Mouse (Mus musculus) limb, embryonic 10.5 days (tissue): ENCODE results near the gene Hhatl. TPM values are rescaled to one million over a fixed set of nuclear protein-coding genes. Genes with fewer than 3 reads are reported as not detected.

Experiments used
- DNase-seq: peaks from one replicate; pipeline ENCODE4 v3.0.0-alpha.2; 2017; ENCODE audit warnings: low spot score
- H3K27ac ChIP-seq: fragments of 300-500 bp; sonication (generic); 2 replicates; pipeline ENCODE4 v1.5.1; 2016; ENCODE audit warnings: mild to moderate bottlenecking
- H3K27me3 ChIP-seq: fragments of 300-500 bp; sonication (generic); 2 replicates; pipeline ENCODE4 v1.6.1; 2016; ENCODE audit warnings: low read depth, mild to moderate bottlenecking; ENCODE audit not compliant: poor library complexity, severe bottlenecking
- H3K36me3 ChIP-seq: fragments of 300-500 bp; sonication (generic); 2 replicates; pipeline ENCODE4 v1.6.1; 2016; ENCODE audit warnings: mild to moderate bottlenecking, moderate library complexity
- H3K4me1 ChIP-seq: fragments of 300-500 bp; sonication (generic); 2 replicates; pipeline ENCODE4 v1.6.1; 2016
- H3K4me3 ChIP-seq: fragments of 300-500 bp; sonication (generic); 2 replicates; pipeline ENCODE4 v1.5.1; 2016; ENCODE audit warnings: mild to moderate bottlenecking, moderate library complexity
- H3K9me3 ChIP-seq: fragments of 300-500 bp; sonication (generic); replicated peaks from 2 replicates; pipeline ENCODE4 v1.6.1; 2016; ENCODE audit warnings: mild to moderate bottlenecking
- WGBS: fragments of 180-500 bp; shearing (Covaris S2); methylation state at CpG from one replicate; pipeline ENCODE4 v1.1.7; 2016; 5-methylcytosine and 5-hydroxymethylcytosine counted together
- polyA plus RNA-seq: library from polyadenylated mRNA; unstranded; fragments of >200 nt; fragmentation: Nextera tagmentation; extraction: Ambion mirVana; gene quantifications from 2 replicates; pipeline ENCODE4 v1.2.1, GENCODE M21; 2016

The Hhatl gene
- polyA plus RNA-seq, 1 experiment from 2014 or later = not detected

GRCm38 (mm10) chr9:121762248-121762647, 30.1 kb downstream of the Hhatl start:
- 0 out of 2 replicates have a peak overlapping the region, but pooled peaks have one; percentile 11 for H3K27ac ChIP-seq
- H3K4me1 ChIP-seq = peaks cover 50% of the 10 kb centered on the region
- no peaks in the 10 kb centered on the region for H3K27me3 ChIP-seq
- no peak overlapping the region for H3K4me3 ChIP-seq
- peaks cover 55% of the 10 kb centered on the region for H3K36me3 ChIP-seq
- WGBS = 88% methylated on average over 10 of the region's 10 CpGs
- no peak for DNase-seq
- H3K9me3 ChIP-seq = no peaks in the 10 kb centered on the region

GRCm38 (mm10) chr9:121761787-121762186, 30.5 kb downstream of the Hhatl start:
- H3K27ac ChIP-seq = peak overlapping the region; percentile 95; the same call in 1 of the 2 replicates
- no peak overlapping the region for H3K4me3 ChIP-seq
- no peak for DNase-seq
- H3K27me3 ChIP-seq = no peaks in the 10 kb centered on the region
- peaks cover 53% of the 10 kb centered on the region for H3K36me3 ChIP-seq
- H3K9me3 ChIP-seq = no peaks in the 10 kb centered on the region
- H3K4me1 ChIP-seq = peaks cover 53% of the 10 kb centered on the region
- WGBS = 83% methylated on average over 8 of the region's 8 CpGs

- no peaks in the 10 kb centered on the region for H3K9me3 ChIP-seq
- peaks cover 54% of the 10 kb centered on the region for H3K4me1 ChIP-seq
- peak overlapping the region; percentile 68 for H3K4me3 ChIP-seq
- H3K36me3 ChIP-seq = peaks cover 52% of the 10 kb centered on the region
- no peak for DNase-seq
- 67% methylated on average over 10 of the region's 10 CpGs for WGBS
- no peaks in the 10 kb centered on the region for H3K27me3 ChIP-seq
- H3K27ac ChIP-seq = peak overlapping the region; percentile 95
These were observed 31.1 kb downstream of the Hhatl start for GRCm38 (mm10) chr9:121761091-121761665.

GRCm38 (mm10) chr9:121760271-121761090, 31.8 kb downstream of the Hhatl start:
- Histone ChIP-seq H3K27me3 (no peaks in the 10 kb centered on the region), H3K4me1 (peaks cover 54% of the 10 kb centered on the region), H3K27ac (peak overlapping the region; percentile 95), H3K4me3 (peak overlapping the region; percentile 68), H3K36me3 (peaks cover 52% of the 10 kb centered on the region), H3K9me3 (no peaks in the 10 kb centered on the region)
- peak; percentile 90 for DNase-seq
- 2% methylated on average over 43 of the region's 43 CpGs for WGBS

GRCm38 (mm10) chr9:121759091-121760081, 32.9 kb downstream of the Hhatl start, which contains the start of gene Zfp651:
Zfp651 (plus strand) TSS chr9:121759330.
- Histone ChIP-seq H3K27me3 (no peaks in the 10 kb centered on the region), H3K36me3 (peaks cover 52% of the 10 kb centered on the region), H3K27ac (peak within 1 kb of the TSS; percentile 95), H3K9me3 (no peaks in the 10 kb centered on the region), H3K4me3 (peak within 1 kb of the TSS; percentile 68), H3K4me1 (peaks cover 54% of the 10 kb centered on the region)
- 2% methylated on average over 96 of the region's 97 CpGs for WGBS
- peak; percentile 80 for DNase-seq

- Histone ChIP-seq H3K27me3 (no peaks in the 10 kb centered on the region), H3K9me3 (no peaks in the 10 kb centered on the region), H3K27ac (peak overlapping the region; percentile 95), H3K36me3 (peaks cover 52% of the 10 kb centered on the region), H3K4me1 (peaks cover 54% of the 10 kb centered on the region), H3K4me3 (peak overlapping the region; percentile 68)
- WGBS = 42% methylated on average over 10 of the region's 10 CpGs
- peak; percentile 79 for DNase-seq
These were observed 34.2 kb downstream of the Hhatl start for GRCm38 (mm10) chr9:121757835-121758814.

GRCm38 (mm10) chr9:121757432-121757831, 34.9 kb downstream of the Hhatl start:
- Histone ChIP-seq H3K9me3 (no peaks in the 10 kb centered on the region), H3K27me3 (no peaks in the 10 kb centered on the region), H3K4me3 (peak overlapping the region; percentile 68; the same call in 1 of the 2 replicates), H3K27ac (peak overlapping the region; percentile 95), H3K4me1 (peaks cover 53% of the 10 kb centered on the region), H3K36me3 (peaks cover 52% of the 10 kb centered on the region)
- 69% methylated on average over 3 of the region's 3 CpGs for WGBS
- DNase-seq = peak; percentile 47

- H3K36me3 ChIP-seq = peaks cover 52% of the 10 kb centered on the region
- WGBS = 88% methylated on average over 3 of the region's 3 CpGs
These were observed 35.5 kb downstream of the Hhatl start for GRCm38 (mm10) chr9:121756785-121757184.

GRCm38 (mm10) chr9:121754624-121755023, 37.7 kb downstream of the Hhatl start:
- peaks cover 27% of the 10 kb centered on the region for H3K4me1 ChIP-seq
- WGBS = 94% methylated on average over 3 of the region's 3 CpGs

More at GRCm38 (mm10) chr9:121756785-121757184, 35.5 kb downstream of the Hhatl start:
- H3K27ac ChIP-seq = no peak overlapping the region
- peaks cover 46% of the 10 kb centered on the region for H3K4me1 ChIP-seq
- no peaks in the 10 kb centered on the region for H3K9me3 ChIP-seq
- no peaks in the 10 kb centered on the region for H3K27me3 ChIP-seq
- no peak for DNase-seq
- H3K4me3 ChIP-seq = no peak overlapping the region

GRCm38 (mm10) chr9:121752774-121753173, 39.5 kb downstream of the Hhatl start:
- no peak overlapping the region for H3K4me3 ChIP-seq
- no peak for DNase-seq
- WGBS = 97% methylated on average over 9 of the region's 9 CpGs
- H3K9me3 ChIP-seq = no peaks in the 10 kb centered on the region
- peaks cover 91% of the 10 kb centered on the region for H3K36me3 ChIP-seq
- no peaks in the 10 kb centered on the region for H3K27me3 ChIP-seq
- H3K27ac ChIP-seq = no peak overlapping the region
- peaks cover 8% of the 10 kb centered on the region for H3K4me1 ChIP-seq

More at GRCm38 (mm10) chr9:121754624-121755023, 37.7 kb downstream of the Hhatl start:
- Histone ChIP-seq H3K27ac (no peak overlapping the region), H3K27me3 (no peaks in the 10 kb centered on the region), H3K4me3 (no peak overlapping the region), H3K9me3 (no peaks in the 10 kb centered on the region), H3K36me3 (peaks cover 72% of the 10 kb centered on the region)
- no peak for DNase-seq

- WGBS = 95% methylated on average over 8 of the region's 8 CpGs
- H3K36me3 ChIP-seq = peaks cover 94% of the 10 kb centered on the region
- no peak overlapping the region for H3K4me3 ChIP-seq
- no peak for DNase-seq
- no peaks in the 10 kb centered on the region for H3K4me1 ChIP-seq
- no peaks in the 10 kb centered on the region for H3K27me3 ChIP-seq
- no peaks in the 10 kb centered on the region for H3K9me3 ChIP-seq
- no peak overlapping the region for H3K27ac ChIP-seq
These were observed 48.3 kb downstream of the Hhatl start for GRCm38 (mm10) chr9:121744051-121744450.
